Mouse (Mus musculus): ENCODE measurements around the gene Tmem206.

DNA sequence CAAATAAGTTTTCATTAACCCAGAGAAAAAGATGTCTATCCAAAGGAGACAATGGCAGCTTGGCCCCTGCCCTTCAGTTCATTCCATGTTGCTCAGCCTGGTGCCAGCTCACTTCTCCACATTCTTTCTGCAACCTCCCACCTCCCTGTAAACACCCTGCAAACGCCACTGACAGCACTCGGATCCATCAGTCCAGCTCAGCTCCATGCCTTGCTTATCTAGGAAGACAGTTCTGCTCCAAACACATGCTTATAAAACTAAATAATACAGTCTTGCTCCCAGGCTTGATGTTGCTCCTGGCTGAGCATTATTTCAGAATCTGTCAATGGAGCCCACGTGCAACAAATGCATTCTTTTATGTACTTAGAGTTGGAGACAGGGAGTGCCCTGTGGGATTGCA, 29.9 kb upstream of the Tmem206 start:
- no peak for TF ChIP-seq POLR2A (IDR thresholded peaks at IDR 0.05; ENCODE audit: borderline replicate concordance, extremely low read depth, low read depth, low read length)
- TF ChIP-seq CTCF (IDR thresholded peaks at IDR 0.05; ENCODE audit: insufficient read depth, low read length) = no peak

Measured in lung, adult 2 months (tissue).